Mouse (Mus musculus) kidney, adult 2 months (tissue): Measurements from ENCODE around the gene Oprl1. TPM values are rescaled to one million over a fixed set of nuclear protein-coding genes. Genes with fewer than 3 reads are reported as not detected.

ENCODE experiments used
- DNase-seq: peaks from one replicate; pipeline ENCODE4 v3.0.0; 2021
- H3K27ac ChIP-seq: fragments of 200-500 bp; 2 replicates; pipeline ENCODE4 v1.5.1; 2012; ENCODE audit warnings: low read depth, low read length, control low read depth, inconsistent platforms; ENCODE audit not compliant: insufficient read depth
- H3K27me3 ChIP-seq: fragments of 200-500 bp; replicated peaks from 2 replicates; pipeline ENCODE4 v1.6.1; 2012; ENCODE audit warnings: mild to moderate bottlenecking, moderate library complexity, low read length, inconsistent platforms; ENCODE audit not compliant: control insufficient read depth, insufficient read depth
- H3K36me3 ChIP-seq: fragments of 200-500 bp; 2 replicates; pipeline ENCODE4 v1.6.1; 2012; ENCODE audit warnings: mild to moderate bottlenecking, moderate library complexity, low read length, inconsistent platforms; ENCODE audit not compliant: control insufficient read depth, insufficient read depth
- H3K4me1 ChIP-seq: fragments of 200-500 bp; 2 replicates; pipeline ENCODE4 v1.6.1; 2011; ENCODE audit warnings: low read length; ENCODE audit not compliant: control insufficient read depth, insufficient read depth
- H3K4me3 ChIP-seq: fragments of 200-500 bp; 2 replicates; pipeline ENCODE4 v1.5.1; 2011; ENCODE audit warnings: mild to moderate bottlenecking, low read depth, low read length, control low read depth; ENCODE audit not compliant: insufficient read depth
- CTCF ChIP-seq: fragments of 200-500 bp; conservative IDR thresholded peaks from 2 replicates; pipeline ENCODE4 v1.5.1; 2011; ENCODE audit warnings: low read depth, mild to moderate bottlenecking, control low read depth, low read length, moderate library complexity, mixed read lengths; ENCODE audit not compliant: insufficient read depth, insufficient read length
- POLR2A ChIP-seq: fragments of 200-500 bp; IDR thresholded peaks from one replicate; pipeline ENCODE4 v1.6.1; 2011; ENCODE audit warnings: low read depth, low read length, control low read depth
- WGBS: fragments of 180-500 bp; shearing (Covaris S2); methylation state at CpG from one replicate; pipeline ENCODE4 v1.1.7; 2018; 5-methylcytosine and 5-hydroxymethylcytosine counted together
- polyA plus RNA-seq: library from polyadenylated mRNA; depleted of rRNA; stranded (reverse); fragments of >200 nt; gene quantifications from 2 replicates; pipeline ENCODE4 v1.2.3, GENCODE M21; 2012

Gene Oprl1
- polyA plus RNA-seq, 1 experiment: 0.27 TPM

GRCm38 (mm10) chr2:181681978-181682377 lies 32.8 kb upstream of the Oprl1 start:
- H3K27ac ChIP-seq: no peak overlapping the region
- no peak overlapping the region for H3K4me3 ChIP-seq
- TF ChIP-seq POLR2A: no peak
- no peak for TF ChIP-seq CTCF
- no peak for DNase-seq
- no peaks in the 10 kb centered on the region for H3K27me3 ChIP-seq
- H3K36me3 ChIP-seq: no peaks in the 10 kb centered on the region
- WGBS: 92% methylated on average over 1 of the region's 1 CpGs
- H3K4me1 ChIP-seq: 0 out of 2 replicates have a peak, but pooled peaks cover 4% of the 10 kb centered on the region

DNA sequence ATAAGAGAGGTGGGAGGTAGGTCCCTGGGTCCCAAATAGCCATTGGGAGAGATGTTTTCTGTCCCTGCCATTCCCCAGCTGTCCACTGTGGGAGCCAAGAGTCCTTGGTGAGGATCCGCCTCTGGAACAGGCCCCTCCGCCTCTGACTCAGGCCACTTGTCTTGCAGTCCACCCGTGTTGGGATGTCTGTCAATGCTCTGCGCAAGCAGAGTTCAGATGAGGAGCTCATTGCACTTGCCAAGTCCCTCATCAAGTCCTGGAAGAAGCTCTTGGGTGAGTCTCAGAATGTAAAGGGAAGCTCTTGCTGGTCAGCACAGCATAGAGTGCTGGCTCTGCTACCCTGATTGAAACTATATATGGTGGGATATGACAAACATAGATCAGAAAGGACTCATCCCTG lies 31.4 kb upstream of the Oprl1 start:
- DNase-seq: no peak
- Histone ChIP-seq H3K4me3 (no peak overlapping the region), H3K27ac (no peak overlapping the region), H3K4me1 (0 out of 2 replicates have a peak, but pooled peaks cover 4% of the 10 kb centered on the region), H3K36me3 (no peaks in the 10 kb centered on the region), H3K27me3 (no peaks in the 10 kb centered on the region)
- 79% methylated on average over 4 of the region's 4 CpGs for WGBS
- TF ChIP-seq CTCF (no peak), POLR2A (no peak)

GRCm38 (mm10) chr2:181684713-181685112 lies 30.1 kb upstream of the Oprl1 start:
- no peaks in the 10 kb centered on the region for H3K27me3 ChIP-seq
- TF ChIP-seq POLR2A: no peak
- TF ChIP-seq CTCF: no peak
- H3K27ac ChIP-seq: no peak overlapping the region
- 0 out of 2 replicates have a peak, but pooled peaks cover under 1% of the 10 kb centered on the region for H3K4me1 ChIP-seq
- no peak overlapping the region for H3K4me3 ChIP-seq
- WGBS: 90% methylated on average over 1 of the region's 1 CpGs
- no peak for DNase-seq
- H3K36me3 ChIP-seq: no peaks in the 10 kb centered on the region

- no peak overlapping the region for H3K27ac ChIP-seq
- no peak for TF ChIP-seq CTCF
- TF ChIP-seq POLR2A: no peak
- H3K36me3 ChIP-seq: no peaks in the 10 kb centered on the region
- H3K27me3 ChIP-seq: no peaks in the 10 kb centered on the region
- 93% methylated on average over 4 of the region's 4 CpGs for WGBS
- no peak for DNase-seq
- no peak overlapping the region for H3K4me3 ChIP-seq
- H3K4me1 ChIP-seq: no peaks in the 10 kb centered on the region
Observed at GRCm38 (mm10) chr2:181685686-181686085, 29.1 kb upstream of the Oprl1 start.

DNA sequence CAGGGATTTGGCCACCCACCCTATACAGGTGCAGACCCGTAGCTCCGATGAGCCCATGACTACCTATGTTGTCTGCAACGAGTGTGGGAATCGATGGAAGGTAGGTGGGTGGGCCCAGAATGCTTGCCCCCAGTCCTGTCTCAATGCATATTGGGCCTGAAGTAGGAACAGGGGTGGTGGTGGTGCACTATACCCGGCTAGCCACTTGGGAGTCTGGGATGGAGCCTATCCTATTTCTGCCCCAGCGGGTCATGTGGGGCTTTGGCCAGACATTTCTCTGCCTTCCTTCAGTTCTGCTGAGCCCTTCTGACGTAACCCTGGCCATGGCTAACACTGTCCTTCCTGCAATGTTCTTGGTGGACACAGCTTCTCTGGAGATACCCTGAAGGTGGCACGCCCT lies 27.2 kb upstream of the Oprl1 start:
- H3K27ac ChIP-seq: no peak overlapping the region
- DNase-seq: no peak
- 93% methylated on average over 8 of the region's 8 CpGs for WGBS

GRCm38 (mm10) chr2:181689466-181690160 lies 25.2 kb upstream of the Oprl1 start:
- WGBS: 88% methylated on average over 10 of the region's 10 CpGs
- Histone ChIP-seq H3K27me3 (no peaks in the 10 kb centered on the region), H3K4me1 (no peaks in the 10 kb centered on the region), H3K27ac (no peak overlapping the region), H3K4me3 (no peak overlapping the region), H3K36me3 (no peaks in the 10 kb centered on the region)
- no peak for DNase-seq
- TF ChIP-seq POLR2A (no peak), CTCF (no peak)

More for the DNA sequence above, 27.2 kb upstream of the Oprl1 start:
- no peak for TF ChIP-seq CTCF
- TF ChIP-seq POLR2A: no peak
- H3K27me3 ChIP-seq: no peaks in the 10 kb centered on the region
- no peaks in the 10 kb centered on the region for H3K4me1 ChIP-seq
- no peak overlapping the region for H3K4me3 ChIP-seq
- H3K36me3 ChIP-seq: no peaks in the 10 kb centered on the region

- H3K4me1 ChIP-seq: no peaks in the 10 kb centered on the region
- no peak overlapping the region for H3K4me3 ChIP-seq
- H3K27ac ChIP-seq: no peak overlapping the region
- no peak for TF ChIP-seq CTCF
- TF ChIP-seq POLR2A: no peak
- DNase-seq: no peak
- H3K36me3 ChIP-seq: no peaks in the 10 kb centered on the region
- no peaks in the 10 kb centered on the region for H3K27me3 ChIP-seq
- WGBS: 81% methylated on average over 6 of the region's 6 CpGs
Observed at GRCm38 (mm10) chr2:181691083-181691482, 23.7 kb upstream of the Oprl1 start.
